Mouse (Mus musculus): ENCODE measurements around the gene Rdh7. TPM values are rescaled to one million over a fixed set of nuclear protein-coding genes. Genes with fewer than 3 reads are reported as not detected.
"Not testable (repeated sequence)": the region's sequence is repeated elsewhere in the genome, so short reads cannot be mapped to it uniquely, and the experiment has no call there.

The Rdh7 gene
- polyA plus RNA-seq, 1 experiment, result not detected

DNA sequence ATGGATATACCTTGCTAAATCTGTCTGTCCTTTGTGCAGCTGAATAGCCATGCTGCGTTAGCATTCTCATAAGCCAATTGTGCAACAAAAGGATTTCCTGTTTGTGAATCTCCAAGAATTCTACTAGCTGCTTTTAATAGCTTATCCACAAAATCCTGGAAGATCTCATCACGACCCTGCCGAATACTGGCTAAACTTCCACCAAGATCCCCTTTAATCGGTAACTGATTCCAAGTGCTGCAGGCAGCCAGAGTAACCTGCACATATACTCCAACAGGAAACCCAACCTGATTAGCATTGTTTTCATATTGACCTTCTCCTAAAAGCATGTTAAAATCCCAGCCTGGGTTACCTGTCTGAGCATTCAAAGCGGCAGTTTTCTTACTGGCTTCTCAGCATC, 53.3 kb downstream of the Rdh7 start:
- no peak overlapping the region for H3K4me2 ChIP-seq (ENCODE audit: low read depth)
- H3K79me2 ChIP-seq (ENCODE audit: control insufficient read depth, insufficient read depth), result no peaks in the 10 kb centered on the region
- no peak overlapping the region for H3ac ChIP-seq (ENCODE audit: control insufficient read depth, insufficient read length)
- H3K36me3 ChIP-seq (ENCODE audit: control insufficient read depth, insufficient read depth), result no peaks in the 10 kb centered on the region
- H3K4me3 ChIP-seq, result no peak overlapping the region
- TF ChIP-seq TCF3 (IDR thresholded peaks at IDR 0.05; ENCODE audit: insufficient read length, low read depth) (no peak), REST (IDR thresholded peaks at IDR 0.05; ENCODE audit: insufficient read depth, insufficient read length) (no peak), MAX (IDR thresholded peaks at IDR 0.05; ENCODE audit: low read depth) (no peak), SRF (IDR thresholded peaks at IDR 0.05; ENCODE audit: control insufficient read depth, insufficient read length, low read depth) (no peak), TCF12 (IDR thresholded peaks at IDR 0.05; ENCODE audit: insufficient read depth, poor library complexity, severe bottlenecking) (no peak), MYOD1 (IDR thresholded peaks at IDR 0.05; ENCODE audit: control insufficient read depth in 1 of 3, insufficient read length in 2 of 3, low read depth in 2 of 3) (no peak), USF1 (IDR thresholded peaks at IDR 0.05; ENCODE audit: low read depth) (no peak), MYOG (IDR thresholded peaks at IDR 0.05; ENCODE audit: control insufficient read depth in 1 of 3, insufficient read depth in 1 of 3, insufficient read length in 2 of 3, low read depth in 2 of 3) (no peak), E2F4 (IDR thresholded peaks at IDR 0.05; ENCODE audit: insufficient read depth) (no peak), CEBPB (IDR thresholded peaks at IDR 0.05; ENCODE audit: insufficient read depth, poor library complexity, severe bottlenecking) (no peak), POLR2A (IDR thresholded peaks at IDR 0.05; ENCODE audit: insufficient read length, low read depth) (no peak), POLR2AphosphoS2 (IDR thresholded peaks at IDR 0.05; ENCODE audit: insufficient read length, low read depth) (no peak)
- no peaks in the 10 kb centered on the region for H3K27me3 ChIP-seq (ENCODE audit: control insufficient read depth, insufficient read depth, insufficient read length)

DNA sequence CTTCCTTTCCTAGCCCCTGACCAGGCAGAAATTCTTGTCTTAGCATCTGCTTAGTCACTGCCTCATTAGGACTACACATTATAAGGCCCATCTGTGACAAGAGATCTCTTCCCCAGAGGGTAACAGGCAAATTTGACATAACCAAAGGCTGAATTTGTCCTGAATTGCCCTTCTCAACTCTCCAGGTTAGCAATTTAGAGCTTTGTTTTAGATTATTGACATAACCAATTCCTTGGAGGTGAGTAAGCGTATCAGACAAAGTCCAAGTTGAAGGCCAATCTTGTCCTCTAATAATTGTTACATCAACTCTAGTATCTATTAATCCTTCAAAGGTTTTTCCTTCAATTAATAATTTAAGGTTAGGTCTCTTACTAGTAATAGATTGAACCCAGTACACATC, 54.4 kb downstream of the Rdh7 start:
- H3K27me3 ChIP-seq (ENCODE audit: control insufficient read depth, insufficient read depth, insufficient read length); H3K4me2 ChIP-seq (ENCODE audit: low read depth); H3K79me2 ChIP-seq (ENCODE audit: control insufficient read depth, insufficient read depth); H3ac ChIP-seq (ENCODE audit: control insufficient read depth, insufficient read length); H3K36me3 ChIP-seq (ENCODE audit: control insufficient read depth, insufficient read depth); H3K4me3 ChIP-seq: not testable (repeated sequence)

Other genes starting within 250 kb of the Rdh7 start
- gene Stat6, start 245.8 kb downstream of the Rdh7 start, polyA plus RNA-seq (2012; fragmentation: generic; extraction: Trizol), result 0.26 TPM
- gene Nemp1, start 221.9 kb downstream of the Rdh7 start, polyA plus RNA-seq (2012; fragmentation: generic; extraction: Trizol), result 5.6 TPM
- 68.7 TPM for gene Nab2, start 220.2 kb downstream of the Rdh7 start, polyA plus RNA-seq (2012; fragmentation: generic; extraction: Trizol)
- 0.35 TPM for gene Myo1a, start 183.6 kb downstream of the Rdh7 start, polyA plus RNA-seq (2012; fragmentation: generic; extraction: Trizol)
- 0.18 TPM for gene Tac2, start 164.3 kb downstream of the Rdh7 start, polyA plus RNA-seq (2012; fragmentation: generic; extraction: Trizol)
- gene Zbtb39, start 149.3 kb downstream of the Rdh7 start, polyA plus RNA-seq (2012; fragmentation: generic; extraction: Trizol), result 3.2 TPM
- 0.11 TPM for gene Gpr182, start 137.1 kb downstream of the Rdh7 start, polyA plus RNA-seq (2012; fragmentation: generic; extraction: Trizol)
- 0.01 TPM for gene Rdh1, start 129.1 kb downstream of the Rdh7 start, polyA plus RNA-seq (2012; fragmentation: generic; extraction: Trizol)
- gene Rdh16f1, start 129.0 kb downstream of the Rdh7 start, polyA plus RNA-seq (2012; fragmentation: generic; extraction: Trizol), result 0.13 TPM
- gene Rdh9, start 112.4 kb downstream of the Rdh7 start, polyA plus RNA-seq (2012; fragmentation: generic; extraction: Trizol), result 0.02 TPM
- gene Rdh16, start 87.7 kb downstream of the Rdh7 start, polyA plus RNA-seq (2012; fragmentation: generic; extraction: Trizol), result not detected
- gene Rdh19, start 38.9 kb downstream of the Rdh7 start, polyA plus RNA-seq (2012; fragmentation: generic; extraction: Trizol), result not detected
- 0.06 TPM for gene Rdh16f2, start 22.3 kb downstream of the Rdh7 start, polyA plus RNA-seq (2012; fragmentation: generic; extraction: Trizol)
- not detected for gene Sdr9c7, start 9.7 kb upstream of the Rdh7 start, polyA plus RNA-seq (2012; fragmentation: generic; extraction: Trizol)
- gene Hsd17b6, start 118.8 kb upstream of the Rdh7 start, polyA plus RNA-seq (2012; fragmentation: generic; extraction: Trizol), result not detected
- 9.1 TPM for gene Prim1, start 126.4 kb upstream of the Rdh7 start, polyA plus RNA-seq (2012; fragmentation: generic; extraction: Trizol)
- 870 TPM for gene Naca, start 146.8 kb upstream of the Rdh7 start, polyA plus RNA-seq (2012; fragmentation: generic; extraction: Trizol)
- 84.3 TPM for gene Ptges3, start 170.1 kb upstream of the Rdh7 start, polyA plus RNA-seq (2012; fragmentation: generic; extraction: Trizol)
- gene Atp5b, start 194.5 kb upstream of the Rdh7 start, polyA plus RNA-seq (2012; fragmentation: generic; extraction: Trizol), result 3,270 TPM
- gene Baz2a, start 202.8 kb upstream of the Rdh7 start, polyA plus RNA-seq (2012; fragmentation: generic; extraction: Trizol), result 12.7 TPM

Data from myocyte (in vitro differentiated cells).